ENCODE assay signal across 8 mouse cellular contexts in genomic region chr14:121879266-121879840, GRCm38 (mm10). TPM values are rescaled to one million over a fixed set of nuclear protein-coding genes. Genes with fewer than 3 reads are reported as not detected.
DNase-seq lines count a peak whose midpoint lies in the region; ATAC-seq and TF ChIP-seq lines count a peak whose summit lies in the region.

No protein-coding gene starts in this region.

- peak overlapping the region; percentile 82 for H3K9ac ChIP-seq in intestine, embryonic 14.5 days (ENCODE audit: low read length)
- peak overlapping the region; percentile 91 for H3K9ac ChIP-seq in liver, embryonic 15.5 days
- peak overlapping the region; percentile 92 for H3K9ac ChIP-seq in stomach, postnatal 0 days (ENCODE audit: low read length)

- WGBS in intestine, embryonic 14.5 days = 11% methylated on average over 16 of the region's 16 CpGs
- 18% methylated on average over 16 of the region's 16 CpGs for WGBS in liver, embryonic 15.5 days (ENCODE audit: insufficient replicate concordance)
- 7% methylated on average over 16 of the region's 16 CpGs for WGBS in stomach, postnatal 0 days

- peak; percentile 33 for DNase-seq in cerebellum, adult 9-10 months
- DNase-seq in cerebellum, adult 9-11 months = no peak
- DNase-seq in testis, postnatal 10 days (ENCODE audit: low spot score) = no peak
- DNase-seq in intestine, embryonic 14.5 days (ENCODE audit: low spot score) = no peak
- peak; percentile 56 for DNase-seq in stomach, postnatal 0 days (ENCODE audit: low spot score)
- no peak for DNase-seq in testis, postnatal 14 days (ENCODE audit: low spot score)

- H3K4me3 ChIP-seq in testis, adult 2 months (ENCODE audit: control insufficient read depth, low read depth, low read length) = peak overlapping the region; percentile 97
- H3K4me3 ChIP-seq in intestine, embryonic 14.5 days (ENCODE audit: low read depth, low read length) = peak overlapping the region; percentile 94
- peak overlapping the region; percentile 88 for H3K4me3 ChIP-seq in liver, embryonic 15.5 days (replicated peaks)
- peak overlapping the region; percentile 97 for H3K4me3 ChIP-seq in stomach, postnatal 0 days (ENCODE audit: low read depth, low read length)

- TF ChIP-seq CTCF in testis, adult 2 months (IDR thresholded peaks at IDR 0.05; ENCODE audit: control insufficient read depth, insufficient read depth, insufficient replicate concordance, low read depth, low read length) = no peak
- no peak for TF ChIP-seq CTCF in stomach, postnatal 0 days (IDR thresholded peaks at IDR 0.05; ENCODE audit: low read depth)

- no peak for TF ChIP-seq EP300 in stomach, postnatal 0 days (optimal IDR thresholded peaks at IDR 0.05)

- H3K9me3 ChIP-seq in intestine, embryonic 14.5 days (ENCODE audit: control insufficient read depth, low read length) = no peaks in the 10 kb centered on the region
- no peaks in the 10 kb centered on the region for H3K9me3 ChIP-seq in liver, embryonic 15.5 days (replicated peaks)
- no peaks in the 10 kb centered on the region for H3K9me3 ChIP-seq in stomach, postnatal 0 days (ENCODE audit: control insufficient read depth, low read length)

- no peaks in the 10 kb centered on the region for H3K36me3 ChIP-seq in testis, adult 2 months (ENCODE audit: control insufficient read depth, insufficient read depth, low read length)
- H3K36me3 ChIP-seq in intestine, embryonic 14.5 days (ENCODE audit: control insufficient read depth, insufficient read depth, low read length) = no peaks in the 10 kb centered on the region
- no peaks in the 10 kb centered on the region for H3K36me3 ChIP-seq in liver, embryonic 15.5 days (replicated peaks)
- no peaks in the 10 kb centered on the region for H3K36me3 ChIP-seq in stomach, postnatal 0 days (ENCODE audit: control insufficient read depth, insufficient read depth, low read length)

- H3K27ac ChIP-seq in testis, adult 2 months (ENCODE audit: control insufficient read depth, insufficient read depth, low read depth, low read length) = peak overlapping the region; percentile 89
- peak overlapping the region; percentile 95; the same call in 1 of the 2 replicates for H3K27ac ChIP-seq in intestine, embryonic 14.5 days (ENCODE audit: low read depth)
- H3K27ac ChIP-seq in liver, embryonic 15.5 days (replicated peaks) = 0 out of 2 replicates have a peak overlapping the region, but pooled peaks have one; percentile 90
- peak overlapping the region; percentile 93 for H3K27ac ChIP-seq in stomach, postnatal 0 days (replicated peaks)

- ATAC-seq in intestine, embryonic 14.5 days (replicated peaks; ENCODE audit: low FRiP score, low TSS enrichment, low read depth) = no peak
- no peak for ATAC-seq in liver, embryonic 15.5 days (ENCODE audit: insufficient read depth)
- no peak for ATAC-seq in stomach, postnatal 0 days (ENCODE audit: low FRiP score, low TSS enrichment)

- TF ChIP-seq POLR2A in testis, adult 2 months (IDR thresholded peaks at IDR 0.05; ENCODE audit: control insufficient read depth, low read depth, low read length) = no peak

- peaks cover 2% of the 10 kb centered on the region for H3K4me1 ChIP-seq in testis, adult 2 months (ENCODE audit: control insufficient read depth, insufficient read depth, low read length)
- H3K4me1 ChIP-seq in intestine, embryonic 14.5 days (replicated peaks; ENCODE audit: control insufficient read depth, insufficient read depth, low read length) = peaks cover 13% of the 10 kb centered on the region; the same call in 1 of the 2 replicates
- peaks cover 42% of the 10 kb centered on the region for H3K4me1 ChIP-seq in liver, embryonic 15.5 days (replicated peaks)
- H3K4me1 ChIP-seq in stomach, postnatal 0 days (replicated peaks; ENCODE audit: control insufficient read depth, insufficient read depth) = peaks cover 3% of the 10 kb centered on the region; the same call in 1 of the 2 replicates

- H3K4me2 ChIP-seq in intestine, embryonic 14.5 days (ENCODE audit: low read length) = peak overlapping the region; percentile 96
- H3K4me2 ChIP-seq in liver, embryonic 15.5 days = peak overlapping the region; percentile 82
- H3K4me2 ChIP-seq in stomach, postnatal 0 days (replicated peaks; ENCODE audit: low read depth) = peak overlapping the region; percentile 97

- H3K27me3 ChIP-seq in testis, adult 2 months (ENCODE audit: control insufficient read depth, insufficient read depth, low read length) = no peaks in the 10 kb centered on the region
- no peaks in the 10 kb centered on the region for H3K27me3 ChIP-seq in intestine, embryonic 14.5 days (replicated peaks; ENCODE audit: control insufficient read depth, insufficient read depth, low read length)
- no peaks in the 10 kb centered on the region for H3K27me3 ChIP-seq in liver, embryonic 15.5 days
- no peaks in the 10 kb centered on the region for H3K27me3 ChIP-seq in stomach, postnatal 0 days (ENCODE audit: control insufficient read depth, insufficient read depth, low read length)

RNA-seq across cellular contexts. Expression of gene Ubac2, which starts 0.9 kb away (rescaled TPM):
- polyA plus RNA-seq in testis, adult 2 months (2012; rRNA removed) = 95.8 and 107 TPM in 2 replicates
- polyA plus RNA-seq in intestine, embryonic 14.5 days (2014; fragmentation: Nextera tagmentation; extraction: Ambion mirVana) = 67.5 and 72.4 TPM in 2 replicates
- polyA plus RNA-seq in liver, embryonic 15.5 days (2015; fragmentation: Nextera tagmentation; extraction: Ambion mirVana) = 20.0 and 22.4 TPM in 2 replicates
- polyA plus RNA-seq in stomach, postnatal 0 days (2015; fragmentation: Nextera tagmentation; extraction: Ambion mirVana) = 38.5 and 38.6 TPM in 2 replicates

RNA-seq across cellular contexts. Expression of gene Gpr18, which starts 36.2 kb away (rescaled TPM):
- 0.24 and 0.26 TPM in 2 replicates for polyA plus RNA-seq in testis, adult 2 months (2012; rRNA removed)
- 0.23 and 0.62 TPM in 2 replicates for polyA plus RNA-seq in intestine, embryonic 14.5 days (2014; fragmentation: Nextera tagmentation; extraction: Ambion mirVana)
- 0.13 TPM in 1 of 2 replicates, not detected in the other for polyA plus RNA-seq in liver, embryonic 15.5 days (2015; fragmentation: Nextera tagmentation; extraction: Ambion mirVana)
- polyA plus RNA-seq in stomach, postnatal 0 days (2015; fragmentation: Nextera tagmentation; extraction: Ambion mirVana) = 0.06 and 0.08 TPM in 2 replicates

Comparison
In these comparisons a context has a peak if more than half of its experiments do, and no peak if none do; other contexts are left out.
1. DNase-seq: peak in cerebellum, adult 9-10 months (single experiment) and stomach, postnatal 0 days (single experiment); none in cerebellum, adult 9-11 months (single experiment), testis, postnatal 10 days (single experiment), intestine, embryonic 14.5 days (single experiment) and testis, postnatal 14 days (single experiment).
2. Peak in every context shown above with its lines, with median percentiles within 50 percentile points of each other: H3K27ac ChIP-seq, H3K4me3 ChIP-seq, H3K4me2 ChIP-seq and H3K9ac ChIP-seq.